Mouse (Mus musculus) ZHBTc4 (cell line): ENCODE measurements around the gene Olfr1381.
"Not testable (repeated sequence)": the region's sequence is repeated elsewhere in the genome, so short reads cannot be mapped to it uniquely, and the experiment has no call there.

ENCODE experiments used
- DNase-seq: peaks from one replicate; pipeline ENCODE4 v3.0.0-alpha.2; 2011; ENCODE audit warnings: low read depth, low spot score

The Olfr1381 gene

DNA sequence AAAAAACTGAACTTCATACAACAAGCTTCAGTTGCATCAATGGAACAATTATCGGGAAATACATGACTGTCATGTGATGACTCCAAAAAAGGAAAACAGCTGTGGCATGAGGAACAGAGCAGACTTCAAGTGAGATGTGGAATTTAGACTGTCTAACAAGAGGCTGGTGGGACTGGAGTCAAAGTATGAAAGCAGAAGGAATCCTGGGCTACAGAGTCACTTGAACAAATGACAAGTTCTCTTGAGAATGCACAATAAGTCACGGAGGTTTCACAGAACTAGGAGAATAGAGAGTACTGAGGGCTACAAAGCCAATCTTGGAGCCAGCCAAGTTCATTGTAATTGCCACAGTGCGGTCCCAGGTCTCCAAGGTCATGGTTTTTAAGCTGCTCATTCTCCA is at the start of gene Olfr1381:
Olfr1381 (plus strand) TSS at position 301 of the 400 bp plus-strand sequence.
- DNase-seq: not testable (repeated sequence)

DNA sequence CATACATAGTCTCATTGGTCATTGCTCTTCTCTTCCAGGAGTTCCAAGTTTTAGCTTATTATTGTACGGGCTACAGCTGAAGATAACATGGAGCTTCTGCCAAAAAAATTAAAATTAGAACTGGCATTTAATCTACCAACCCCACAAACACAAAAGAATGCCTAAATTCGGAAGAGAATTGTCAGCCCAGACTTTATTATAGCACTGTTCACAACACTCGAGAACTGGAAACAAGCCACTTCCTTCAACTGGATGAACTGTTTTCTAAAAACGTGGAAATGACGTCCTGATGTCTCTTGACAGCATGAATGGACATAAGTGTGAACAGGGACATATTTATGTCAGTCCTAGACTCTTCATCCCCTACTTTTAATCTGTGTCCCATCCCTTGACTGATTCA is 25.2 kb upstream of the Olfr1381 start:
- DNase-seq: no peak

DNA sequence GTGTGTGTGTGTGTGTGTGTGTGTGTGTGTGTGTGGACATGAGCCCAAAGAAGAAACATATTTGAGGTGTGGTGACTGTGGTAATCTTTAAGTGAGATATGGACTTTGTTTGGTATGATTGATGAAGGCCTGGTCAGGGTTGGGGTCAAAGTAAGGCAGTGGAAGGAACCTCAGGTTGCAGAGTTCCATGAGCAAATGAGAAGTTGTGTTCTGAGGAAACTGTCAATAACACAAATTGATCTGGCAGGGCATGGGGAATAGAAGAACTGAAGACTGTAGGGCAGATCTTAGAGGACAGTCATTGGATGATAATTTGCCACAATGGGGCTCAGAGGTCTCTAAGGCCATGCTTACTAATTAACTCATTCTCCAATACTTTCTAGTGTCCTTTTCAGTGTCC is 23.9 kb upstream of the Olfr1381 start, which contains the start of gene Olfr1383:
Olfr1383 (plus strand) TSS at position 301 of the 400 bp plus-strand sequence.
- no peak for DNase-seq

- DNase-seq: no peak
Measured at GRCm38 (mm10) chr11:49527947-49528346, 15.3 kb upstream of the Olfr1381 start, which contains the start of gene Olfr1382. Olfr1382 (plus strand) TSS chr11:49528247.

GRCm38 (mm10) chr11:49532761-49533160 is 10.5 kb upstream of the Olfr1381 start:
- DNase-seq: no peak

GRCm38 (mm10) chr11:49536631-49537030 is 6.6 kb upstream of the Olfr1381 start:
- peak; percentile 38 for DNase-seq

DNA sequence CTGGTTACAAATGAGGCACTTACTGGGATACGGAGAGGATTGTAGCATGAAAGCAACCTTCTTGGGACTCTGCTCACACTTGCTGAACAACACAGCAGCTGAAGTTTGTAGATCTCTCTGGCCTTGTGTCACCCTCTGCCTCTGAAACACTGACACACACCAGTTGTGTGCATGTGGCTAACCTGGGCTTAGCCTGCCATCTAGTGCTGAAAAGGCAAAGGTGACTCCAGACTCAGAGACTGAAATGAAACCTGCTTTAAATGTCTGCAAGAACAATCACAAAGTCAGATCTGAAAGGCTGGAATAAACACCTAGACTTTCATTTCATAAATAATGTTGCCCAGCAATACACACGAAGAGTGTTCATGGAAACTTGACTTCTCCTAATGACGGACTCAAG is 10.8 kb downstream of the Olfr1381 start:
- DNase-seq: peak; percentile 28

DNA sequence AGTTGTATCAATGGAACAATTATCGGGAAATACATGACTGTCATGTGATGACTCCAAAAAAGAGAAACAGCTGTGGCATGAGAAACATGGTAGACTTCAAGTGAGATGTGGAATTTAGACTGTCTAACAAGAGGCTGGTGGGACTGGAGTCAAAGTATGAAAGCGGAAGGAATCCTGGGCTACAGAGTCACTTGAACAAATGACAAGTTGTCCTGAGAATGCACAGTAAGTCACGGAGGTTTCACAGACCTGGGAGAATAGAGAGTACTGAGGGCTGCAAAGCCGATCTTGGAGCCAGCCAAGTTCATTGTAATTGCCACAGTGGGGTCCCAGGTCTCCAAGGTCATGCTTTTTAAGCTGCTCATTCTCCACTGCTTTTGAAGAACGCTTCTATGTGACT is 13.3 kb downstream of the Olfr1381 start, which contains the start of gene Olfr1380:
Olfr1380 (plus strand) TSS at position 301 of the 400 bp plus-strand sequence.
- peak; percentile 28 for DNase-seq

- peak; percentile 52 for DNase-seq
Measured at GRCm38 (mm10) chr11:49575054-49575453, 31.8 kb downstream of the Olfr1381 start.

GRCm38 (mm10) chr11:49580452-49580851 is 37.2 kb downstream of the Olfr1381 start:
- DNase-seq: not testable (repeated sequence)

GRCm38 (mm10) chr11:49590213-49590612 is 47.0 kb downstream of the Olfr1381 start:
- DNase-seq: peak; percentile 6

DNA sequence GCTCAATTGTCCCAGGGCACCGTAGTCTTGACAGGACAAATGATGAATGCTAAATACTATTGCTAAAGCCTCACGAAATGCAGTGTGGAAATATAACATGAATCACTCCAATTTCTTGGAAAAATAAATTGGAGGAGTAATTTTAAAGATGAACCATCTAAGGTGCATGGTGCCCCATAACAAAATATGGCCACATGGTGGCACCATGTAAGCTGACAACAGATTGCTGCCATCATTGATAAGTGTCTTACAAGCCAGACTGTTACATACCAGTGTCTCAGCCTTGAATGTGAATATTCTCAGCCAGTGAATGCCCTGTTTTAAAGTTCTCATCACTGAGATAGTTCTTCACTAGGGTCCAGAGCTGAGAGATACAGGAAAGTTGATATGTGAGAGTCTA is 53.9 kb downstream of the Olfr1381 start:
- not testable (repeated sequence) for DNase-seq
